Mouse (Mus musculus): ENCODE results near the gene Meaf6.

Gene Meaf6

GRCm38 (mm10) chr4:125136303-125136888, 51.5 kb downstream of the Meaf6 start:
- no peak for DNase-seq (ENCODE audit: low read depth in 2 of 2, low spot score in 2 of 2)

- DNase-seq (ENCODE audit: low read depth in 2 of 2, low spot score in 2 of 2), result no peak
Observed at GRCm38 (mm10) chr4:125138321-125138720, 53.4 kb downstream of the Meaf6 start.

GRCm38 (mm10) chr4:125144211-125144610, 59.3 kb downstream of the Meaf6 start:
- DNase-seq (ENCODE audit: low read depth in 2 of 2, low spot score in 2 of 2), result no peak

GRCm38 (mm10) chr4:125144627-125145026, 59.7 kb downstream of the Meaf6 start:
- DNase-seq (ENCODE audit: low read depth in 2 of 2, low spot score in 2 of 2), result no peak

- DNase-seq (ENCODE audit: low read depth in 2 of 2, low spot score in 2 of 2), result no peak
Observed at GRCm38 (mm10) chr4:125145213-125145612, 60.3 kb downstream of the Meaf6 start.

GRCm38 (mm10) chr4:125147970-125148369, 63.0 kb downstream of the Meaf6 start:
- DNase-seq (ENCODE audit: low read depth in 2 of 2, low spot score in 2 of 2), result no peak

GRCm38 (mm10) chr4:125149460-125149859, 64.5 kb downstream of the Meaf6 start:
- DNase-seq (ENCODE audit: low read depth in 2 of 2, low spot score in 2 of 2), result no peak

- DNase-seq (ENCODE audit: low read depth in 2 of 2, low spot score in 2 of 2), result no peak
Observed at GRCm38 (mm10) chr4:125152469-125152868, 67.5 kb downstream of the Meaf6 start.

GRCm38 (mm10) chr4:125153659-125154241, 68.8 kb downstream of the Meaf6 start:
- DNase-seq (ENCODE audit: low read depth in 2 of 2, low spot score in 2 of 2), result no peak

- no peak for DNase-seq (ENCODE audit: low read depth in 2 of 2, low spot score in 2 of 2)
Observed at GRCm38 (mm10) chr4:125155646-125156045, 70.7 kb downstream of the Meaf6 start.

GRCm38 (mm10) chr4:125157322-125157721, 72.4 kb downstream of the Meaf6 start:
- DNase-seq (ENCODE audit: low read depth in 2 of 2, low spot score in 2 of 2), result no peak

- no peak for DNase-seq (ENCODE audit: low read depth in 2 of 2, low spot score in 2 of 2)
Observed at GRCm38 (mm10) chr4:125158081-125158480, 73.1 kb downstream of the Meaf6 start.

- no peak for DNase-seq (ENCODE audit: low read depth in 2 of 2, low spot score in 2 of 2)
Observed at GRCm38 (mm10) chr4:125158581-125159317, 73.8 kb downstream of the Meaf6 start.

GRCm38 (mm10) chr4:125160320-125160950, 75.5 kb downstream of the Meaf6 start:
- peak; percentile 66 to 73 for DNase-seq (ENCODE audit: low read depth in 2 of 2, low spot score in 2 of 2)

GRCm38 (mm10) chr4:125160951-125161331, 76.0 kb downstream of the Meaf6 start:
- no peak for DNase-seq (ENCODE audit: low read depth in 2 of 2, low spot score in 2 of 2)

- DNase-seq (ENCODE audit: low read depth in 2 of 2, low spot score in 2 of 2), result no peak
Observed at GRCm38 (mm10) chr4:125161392-125161791, 76.5 kb downstream of the Meaf6 start.

GRCm38 (mm10) chr4:125162701-125163100, 77.8 kb downstream of the Meaf6 start:
- no peak for DNase-seq (ENCODE audit: low read depth in 2 of 2, low spot score in 2 of 2)

Measured in CD8-positive naive resting alpha-beta T cell, adult 2 months (primary cell).